Mouse (Mus musculus): ENCODE measurements around the gene Gm20388.

Gene Gm20388

GRCm38 (mm10) chr8:121847261-121847822 lies 1936.7 kb downstream of the Gm20388 start:
- no peak for DNase-seq (ENCODE audit: low spot score in 2 of 2)

DNA sequence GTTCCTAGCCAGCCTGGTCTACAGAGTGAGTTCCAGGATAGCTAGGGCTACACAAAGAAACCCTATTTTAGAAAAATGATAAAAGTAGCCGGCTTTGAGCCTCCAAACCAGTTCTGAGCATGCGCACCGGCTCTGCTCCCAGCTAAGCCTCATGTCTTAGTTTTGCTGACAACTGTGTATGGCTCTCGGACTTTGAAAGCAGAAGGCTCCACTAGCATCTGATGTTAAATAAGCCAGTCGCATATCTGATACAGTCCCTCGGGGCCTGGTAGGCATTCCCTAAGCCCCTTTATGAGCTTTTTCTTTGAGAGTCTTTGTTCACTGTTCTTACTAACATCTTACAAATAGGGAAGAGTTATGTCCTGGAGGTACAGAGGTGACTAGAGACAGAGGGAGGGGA lies 1937.3 kb downstream of the Gm20388 start:
- DNase-seq (ENCODE audit: low spot score in 2 of 2): no peak

- DNase-seq (ENCODE audit: low spot score in 2 of 2): no peak
Measured at GRCm38 (mm10) chr8:121848495-121848894, 1937.9 kb downstream of the Gm20388 start.

DNA sequence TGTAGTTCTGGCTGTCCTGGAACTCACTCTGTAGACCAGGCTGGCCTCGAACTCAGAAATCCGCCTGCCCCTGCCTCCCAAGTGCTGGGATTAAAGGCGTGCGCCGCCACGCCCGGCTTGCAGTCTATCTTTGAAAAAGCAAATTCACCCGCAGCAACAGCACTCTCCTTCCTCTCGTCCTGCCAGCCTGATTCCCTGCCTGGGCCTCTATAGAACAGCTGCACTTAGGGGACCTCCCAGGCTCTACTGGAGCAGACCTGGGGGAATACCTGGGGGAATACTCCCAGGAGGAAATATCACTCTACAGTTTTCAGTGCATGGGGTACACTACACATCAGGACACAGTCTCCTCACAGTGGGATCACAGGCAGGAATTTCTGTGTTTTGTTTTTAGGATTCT lies 1938.7 kb downstream of the Gm20388 start:
- DNase-seq (ENCODE audit: low spot score in 2 of 2): no peak

DNA sequence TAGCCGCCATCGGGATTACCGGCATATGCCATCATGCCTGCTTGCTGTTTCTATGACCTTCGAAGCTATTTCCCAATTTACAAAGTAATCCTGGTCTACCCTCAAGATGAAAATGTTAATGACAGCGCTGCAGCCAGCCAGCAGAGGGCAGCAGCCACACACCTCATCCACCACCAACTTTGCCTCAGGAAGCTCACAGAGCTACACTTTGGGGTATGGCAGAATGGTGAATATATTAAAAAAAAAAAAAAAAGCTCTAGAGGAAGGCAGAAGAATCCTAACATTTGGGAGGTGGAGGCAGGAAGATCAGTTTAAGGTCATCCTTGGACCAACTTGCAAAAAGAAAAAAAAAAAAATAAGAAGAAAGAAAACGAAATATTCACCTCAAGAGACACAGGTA lies 1939.4 kb downstream of the Gm20388 start:
- DNase-seq (ENCODE audit: low spot score in 2 of 2): peak in 1 of 2 experiments; percentile 33

GRCm38 (mm10) chr8:121850436-121850820 lies 1939.8 kb downstream of the Gm20388 start:
- DNase-seq (ENCODE audit: low spot score in 2 of 2): no peak

DNA sequence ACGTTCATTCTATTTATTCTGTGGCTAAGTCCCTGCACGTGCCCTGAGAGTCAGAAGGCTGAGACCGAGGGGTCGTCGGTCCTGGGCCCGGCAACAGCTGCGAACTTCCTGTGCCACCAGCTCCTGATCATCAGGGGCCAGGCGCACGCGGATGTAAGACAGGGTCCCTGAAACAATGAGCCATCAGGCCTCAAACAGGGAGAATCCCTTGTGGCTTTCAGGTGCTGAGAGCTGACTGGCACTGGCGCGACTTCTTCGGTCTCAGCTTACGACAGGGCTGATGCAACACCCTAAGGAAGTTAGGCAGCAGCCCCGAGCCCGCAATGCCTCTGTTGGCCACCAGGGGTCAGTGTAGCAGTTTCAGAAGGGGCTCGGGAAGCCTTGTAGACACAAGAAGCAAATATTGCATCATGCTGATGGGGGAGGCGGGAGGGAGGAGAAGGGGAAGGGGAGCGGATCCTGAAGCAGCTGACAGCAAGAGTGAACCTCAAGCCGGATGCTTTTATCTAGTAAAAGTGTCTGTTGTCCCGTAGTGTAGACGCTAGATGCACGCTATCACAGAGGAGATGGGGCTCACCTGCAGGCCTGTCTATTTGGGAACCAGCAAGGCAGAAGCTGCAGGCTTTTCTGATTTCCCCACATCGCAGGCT lies 1940.3 kb downstream of the Gm20388 start:
- peak; percentile 91 to 97 for DNase-seq (ENCODE audit: low spot score in 2 of 2)

- no peak for DNase-seq (ENCODE audit: low spot score in 2 of 2)
Measured at GRCm38 (mm10) chr8:121851716-121852115, 1941.1 kb downstream of the Gm20388 start.

GRCm38 (mm10) chr8:121852464-121852863 lies 1941.8 kb downstream of the Gm20388 start:
- DNase-seq (ENCODE audit: low spot score in 2 of 2): no peak

DNA sequence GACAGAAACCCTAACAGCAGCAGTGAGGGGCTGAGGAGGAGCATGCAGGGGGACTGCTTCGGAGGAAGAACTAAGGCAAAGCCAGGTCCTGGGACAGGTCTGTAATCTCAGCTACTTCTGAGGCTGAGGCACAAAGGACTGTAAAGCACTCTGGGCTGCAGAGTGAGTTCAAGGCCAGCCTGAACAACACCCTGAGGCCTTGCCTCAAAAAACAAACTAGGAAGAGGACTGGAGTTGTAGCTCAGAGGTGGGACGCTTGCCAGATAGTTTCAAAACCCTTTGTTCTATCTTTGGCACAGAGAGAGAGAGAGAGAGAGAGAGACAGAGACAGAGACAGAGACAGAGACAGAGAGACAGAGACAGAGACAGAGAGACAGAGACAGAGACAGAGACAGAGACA lies 1942.9 kb downstream of the Gm20388 start:
- no peak for DNase-seq (ENCODE audit: low spot score in 2 of 2)

DNA sequence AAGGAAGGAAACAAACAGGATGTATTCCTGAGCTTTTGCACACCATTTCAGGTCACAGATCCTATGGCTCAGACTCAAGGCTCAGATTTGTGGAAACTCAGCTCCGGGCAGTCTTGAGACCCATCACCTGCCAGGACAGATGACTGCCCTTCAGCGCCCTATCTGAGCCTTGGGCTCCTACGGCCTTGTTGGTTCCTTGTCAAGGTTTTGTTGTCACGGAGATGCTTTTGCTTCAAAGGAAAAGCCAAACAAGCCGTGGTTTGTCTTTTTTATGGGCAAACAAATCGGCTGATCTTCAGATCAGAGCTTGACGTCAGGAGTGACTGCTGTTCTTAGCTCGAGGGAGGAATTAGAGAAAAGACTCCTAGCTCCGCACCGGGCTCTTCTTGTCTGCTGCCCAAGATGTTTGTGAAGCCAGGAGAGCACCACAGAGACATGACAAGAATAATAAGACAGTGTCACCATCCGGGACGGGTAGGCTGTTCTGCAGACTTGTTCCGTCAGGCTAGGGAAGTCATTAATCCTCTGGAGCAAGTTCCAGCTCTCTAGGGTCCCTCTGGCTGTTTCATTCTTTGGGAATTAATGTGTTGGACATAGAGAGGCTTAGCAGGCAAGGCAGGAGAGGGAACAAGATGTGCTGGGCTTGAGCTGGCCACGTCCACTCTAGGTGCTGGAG lies 1945.6 kb downstream of the Gm20388 start:
- DNase-seq (ENCODE audit: low spot score in 2 of 2): no peak

DNA sequence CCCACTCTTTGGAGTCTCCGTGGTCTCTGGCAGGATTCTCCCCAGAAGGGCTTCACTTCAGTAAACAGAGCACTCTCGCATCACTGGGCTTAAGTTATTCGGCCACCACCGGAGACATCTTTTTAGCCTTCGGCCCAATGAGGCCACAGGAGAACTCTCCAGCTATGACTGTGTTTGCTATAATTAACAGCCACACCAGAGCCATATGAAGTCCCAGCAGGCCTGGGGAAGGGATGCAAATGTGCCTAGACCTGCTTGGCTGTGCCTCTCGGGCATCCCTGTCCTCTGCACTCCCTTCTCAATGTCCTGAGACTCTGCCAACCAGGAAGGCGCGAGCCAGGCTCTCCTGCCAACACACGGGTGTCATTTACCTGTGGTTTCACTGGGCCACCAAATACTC lies 1946.7 kb downstream of the Gm20388 start:
- no peak for DNase-seq (ENCODE audit: low spot score in 2 of 2)

- DNase-seq (ENCODE audit: low spot score in 2 of 2): no peak
Measured at GRCm38 (mm10) chr8:121857747-121858146, 1947.1 kb downstream of the Gm20388 start.

DNA sequence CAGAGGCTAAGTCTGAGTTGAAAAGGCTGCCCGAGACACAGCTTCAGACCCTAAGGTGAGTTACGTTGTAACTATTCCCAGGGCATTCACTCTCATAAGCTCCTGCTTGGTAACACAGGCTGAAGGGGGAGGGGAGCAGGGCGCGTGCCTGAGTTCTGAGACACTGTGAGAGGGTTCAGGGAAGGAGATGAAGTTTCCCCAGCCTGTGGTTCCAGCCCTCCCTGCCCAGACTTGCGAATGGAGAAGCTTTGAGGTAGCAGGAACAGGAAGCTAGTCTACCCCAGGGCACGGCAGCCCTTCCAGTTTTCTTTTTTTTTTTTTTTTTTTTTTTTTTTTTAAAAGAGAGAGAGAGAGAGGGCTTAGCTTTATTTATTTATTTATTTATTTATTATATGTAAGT lies 1950.6 kb downstream of the Gm20388 start:
- peak in 1 of 2 experiments; percentile 28 for DNase-seq (ENCODE audit: low spot score in 2 of 2)

- DNase-seq (ENCODE audit: low spot score in 2 of 2): no peak
Measured at GRCm38 (mm10) chr8:121861806-121862548, 1951.3 kb downstream of the Gm20388 start.

DNA sequence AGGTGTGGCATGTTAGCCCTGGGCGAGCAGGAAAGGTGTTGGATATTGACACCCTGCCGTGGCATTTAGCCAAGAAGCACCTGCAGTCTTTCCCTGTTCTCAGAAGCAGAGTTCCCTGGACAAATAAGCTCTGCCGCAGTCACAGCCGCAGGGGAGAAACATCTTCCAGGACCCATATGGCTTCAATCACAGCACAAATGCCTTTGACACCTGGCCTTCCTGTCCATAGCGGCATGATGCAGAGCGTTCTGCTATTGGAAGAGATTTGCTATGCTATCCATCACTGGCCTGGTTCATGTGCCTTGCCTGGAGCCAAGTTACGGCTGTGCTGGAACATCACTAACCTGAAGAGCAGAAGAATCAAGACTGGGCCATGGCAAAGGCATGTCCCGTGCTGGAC lies 1954.7 kb downstream of the Gm20388 start:
- no peak for DNase-seq (ENCODE audit: low spot score in 2 of 2)

DNA sequence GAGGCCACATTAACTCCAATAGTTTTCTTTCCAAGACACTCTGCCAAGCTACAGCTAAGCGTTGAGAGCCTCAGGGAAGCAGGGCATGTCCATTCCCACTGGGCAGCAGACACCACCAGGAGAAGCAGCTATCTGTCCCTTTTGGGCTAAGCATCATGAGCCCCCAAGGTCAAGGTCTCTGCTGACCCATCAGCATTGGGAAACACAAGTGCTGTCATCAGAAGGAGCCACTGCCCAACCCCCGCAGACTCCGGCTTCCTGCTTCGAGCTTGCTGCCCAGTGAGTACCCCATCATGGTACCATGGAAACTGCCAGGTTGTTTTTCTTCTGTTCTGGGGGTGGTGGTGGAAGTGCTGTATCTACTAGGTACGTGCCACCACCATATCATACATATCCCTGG lies 1957.6 kb downstream of the Gm20388 start:
- no peak for DNase-seq (ENCODE audit: low spot score in 2 of 2)

DNA sequence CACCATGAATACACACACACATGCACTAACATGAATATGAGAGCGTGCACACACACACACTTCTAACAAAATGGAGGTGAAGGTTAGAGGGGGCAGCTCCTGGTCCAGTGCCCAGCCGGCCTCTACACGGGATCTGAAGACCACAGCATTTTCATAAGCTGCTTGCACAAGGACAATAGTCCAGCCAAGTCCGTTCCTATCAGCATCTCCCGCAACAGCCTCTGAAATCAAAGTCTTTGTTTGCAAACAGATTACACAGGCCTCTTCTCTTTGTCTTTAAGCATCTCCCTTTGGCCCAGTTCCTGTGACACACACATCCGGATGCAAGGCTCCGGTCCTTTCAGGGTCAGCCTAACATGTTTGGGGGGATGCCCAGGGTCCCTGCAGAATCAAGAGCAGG lies 1958.3 kb downstream of the Gm20388 start:
- DNase-seq (ENCODE audit: low spot score in 2 of 2): no peak

DNA sequence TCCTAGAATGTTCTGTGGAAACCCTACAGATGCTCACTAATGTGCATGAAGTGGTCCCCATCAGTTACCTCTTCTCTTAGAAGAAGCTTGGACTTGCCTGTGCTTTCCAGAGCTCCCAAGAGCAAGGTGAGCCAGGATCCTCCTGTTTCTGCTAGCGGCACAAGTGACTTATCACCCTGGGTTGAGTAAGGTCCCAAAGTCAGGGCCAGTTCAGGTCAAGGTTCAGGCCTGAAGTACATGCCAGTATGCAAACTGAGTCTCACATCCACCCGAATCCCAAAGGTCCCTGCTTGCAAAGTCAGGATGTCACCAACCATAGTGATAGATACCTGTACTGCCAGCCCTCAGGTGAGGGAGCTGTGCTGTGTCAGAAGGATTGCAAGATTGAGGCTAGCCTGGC lies 1959.5 kb downstream of the Gm20388 start:
- no peak for DNase-seq (ENCODE audit: low spot score in 2 of 2)

DNA sequence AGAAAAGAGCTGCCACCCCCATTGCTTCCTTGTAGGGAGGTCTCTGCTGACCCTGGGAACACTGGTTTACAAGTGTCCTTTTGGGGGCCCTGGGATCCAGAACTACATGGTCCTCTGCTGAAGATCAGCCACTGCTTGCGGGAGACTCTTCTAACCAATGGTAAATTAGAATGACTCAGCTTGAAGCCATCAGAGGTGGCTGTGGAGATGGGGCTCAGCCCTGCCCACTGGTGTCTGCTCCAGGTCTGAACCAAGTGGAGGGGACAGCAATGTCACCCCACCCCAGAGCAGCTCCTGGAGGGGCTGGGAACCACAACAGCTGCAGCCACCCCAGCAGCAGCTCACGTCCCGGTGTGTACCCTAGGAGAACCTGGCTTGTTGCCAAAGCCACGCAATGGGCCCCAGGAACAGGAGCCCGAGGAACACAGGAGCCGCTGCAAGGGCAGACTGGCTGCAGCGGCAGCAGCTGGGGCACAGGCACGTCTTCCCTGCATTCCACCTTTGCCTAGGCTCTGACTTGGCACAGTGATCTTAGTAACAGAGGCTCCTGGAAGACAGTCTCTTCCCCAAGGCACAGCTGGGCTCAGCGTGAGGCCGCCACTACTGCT lies 1961.3 kb downstream of the Gm20388 start:
- DNase-seq (ENCODE audit: low spot score in 2 of 2): no peak

DNA sequence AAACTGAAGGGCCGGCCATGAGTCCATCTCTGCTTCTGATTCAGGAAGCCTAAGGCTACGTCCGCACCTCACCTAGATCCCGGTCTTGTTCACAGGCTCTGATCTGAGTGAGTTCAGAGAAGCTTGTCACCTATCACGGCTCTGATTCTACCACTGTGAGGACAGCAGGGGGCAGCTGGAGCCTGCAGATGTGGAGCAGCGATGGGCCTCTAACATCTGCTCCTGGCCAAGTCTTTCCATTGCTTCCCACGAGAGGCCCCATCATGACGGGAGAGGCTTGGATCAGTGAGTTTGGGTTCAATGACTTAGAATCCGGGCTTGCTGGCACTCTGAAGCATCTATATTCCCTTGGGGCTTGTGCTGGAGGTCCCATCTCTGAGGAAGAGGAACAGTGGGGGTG lies 1963.4 kb downstream of the Gm20388 start:
- peak in 1 of 2 experiments; percentile 29 for DNase-seq (ENCODE audit: low spot score in 2 of 2)

DNA sequence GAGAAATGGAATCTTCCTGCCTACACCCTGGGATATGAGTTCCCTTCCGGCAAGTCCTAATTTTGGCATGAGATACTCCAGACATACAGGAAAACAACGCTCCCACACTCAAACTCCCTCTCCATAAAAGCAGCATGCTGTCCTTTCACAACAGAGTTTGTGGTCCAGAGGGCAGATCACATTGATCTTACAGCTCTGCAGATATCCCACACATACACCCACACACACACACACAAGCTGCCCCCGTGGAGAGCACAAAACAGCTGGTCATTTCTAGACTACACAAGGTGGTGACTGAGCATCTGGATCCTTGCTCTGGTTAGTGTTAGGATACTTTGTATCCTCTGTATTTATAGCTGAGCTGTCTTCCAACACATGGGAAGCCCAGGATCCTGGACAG lies 1964.4 kb downstream of the Gm20388 start:
- DNase-seq (ENCODE audit: low spot score in 2 of 2): no peak

All from urinary bladder, adult 18-20 months (tissue).